Mouse (Mus musculus) heart, postnatal 0 days (tissue): ENCODE data around the gene Fyb2. TPM values are rescaled to one million over a fixed set of nuclear protein-coding genes. Genes with fewer than 3 reads are reported as not detected.
"Not testable (repeated sequence)": the region's sequence is repeated elsewhere in the genome, so short reads cannot be mapped to it uniquely, and the experiment has no call there.

Experiments
- ATAC-seq: fragments of 200-750 bp; cut with Nextera tagmentation; 2 replicates; pipeline ENCODE4 v1.8.0; 2017; ENCODE audit warnings: low read depth, moderate number of reproducible peaks, moderate library complexity; ENCODE audit not compliant: insufficient read depth
- DNase-seq: peaks from one replicate; pipeline ENCODE4 v3.0.0-alpha.2; 2016; ENCODE audit warnings: low spot score
- H3K27ac ChIP-seq: fragments of 300-500 bp; sonication (generic); 2 replicates; pipeline ENCODE4 v1.5.1; 2014; ENCODE audit warnings: low read depth, mild to moderate bottlenecking
- H3K27me3 ChIP-seq: fragments of 300-500 bp; sonication (generic); 2 replicates; pipeline ENCODE4 v1.6.1; 2014; ENCODE audit warnings: low read length, mixed read lengths; ENCODE audit not compliant: control insufficient read depth, insufficient read depth
- H3K36me3 ChIP-seq: fragments of 300-500 bp; sonication (generic); replicated peaks from 2 replicates; pipeline ENCODE4 v1.6.1; 2014; ENCODE audit warnings: low read length, mixed read lengths; ENCODE audit not compliant: control insufficient read depth, insufficient read depth
- H3K4me1 ChIP-seq: fragments of 300-500 bp; sonication (generic); 2 replicates; pipeline ENCODE4 v1.6.1; 2014; ENCODE audit warnings: antibody characterized with exemption; ENCODE audit not compliant: control insufficient read depth, insufficient read depth
- H3K4me2 ChIP-seq: fragments of 300-500 bp; sonication (generic); 2 replicates; pipeline ENCODE4 v1.6.1; 2014; ENCODE audit warnings: low read depth, mild to moderate bottlenecking, low read length, moderate library complexity
- H3K4me3 ChIP-seq: fragments of 300-500 bp; sonication (generic); 2 replicates; pipeline ENCODE4 v1.5.1; 2014; ENCODE audit warnings: low read depth, low read length
- H3K9ac ChIP-seq: fragments of 300-500 bp; sonication (generic); replicated peaks from 2 replicates; pipeline ENCODE4 v1.6.1; 2014; ENCODE audit warnings: low read depth, low read length, mixed read lengths
- H3K9me3 ChIP-seq: fragments of 300-500 bp; sonication (generic); replicated peaks from 2 replicates; pipeline ENCODE4 v1.6.1; 2016; ENCODE audit warnings: low read length; ENCODE audit not compliant: control insufficient read depth
- CTCF ChIP-seq: IDR thresholded peaks from 2 replicates; pipeline ENCODE4 v1.5.1; 2016; ENCODE audit warnings: antibody characterized with exemption, control low read depth, low read depth
- EP300 ChIP-seq: IDR thresholded peaks from 2 replicates; pipeline ENCODE4 v1.6.1; 2016; ENCODE audit warnings: antibody characterized with exemption, low read depth
- WGBS: fragments of 180-500 bp; shearing (Covaris S2); extraction: QIAGEN DNeasy Blood & Tissue Kit; methylation state at CpG from one replicate; pipeline ENCODE4 v1.1.7; 2014; 5-methylcytosine and 5-hydroxymethylcytosine counted together
- polyA plus RNA-seq: library from polyadenylated mRNA; unstranded; fragments of >200 nt; fragmentation: Nextera tagmentation; extraction: Ambion mirVana; gene quantifications from 2 replicates; pipeline ENCODE4 v1.2.1, GENCODE M21; 2015
- total RNA-seq: library from RNA; depleted of rRNA; stranded (reverse); fragments of >200 nt; gene quantifications from 2 replicates; pipeline ENCODE4 v1.2.3, GENCODE M21; 2014; ENCODE audit warnings: low replicate concordance

Fyb2 gene
- total and polyA plus RNA-seq, 2 experiments from 2014 or later = not detected

GRCm38 (mm10) chr4:104993140-104993874 is 80.1 kb downstream of the Fyb2 start:
- Histone ChIP-seq H3K36me3 (no peaks in the 10 kb centered on the region), H3K27ac (no peak overlapping the region), H3K4me1 (no peaks in the 10 kb centered on the region), H3K4me2 (no peak overlapping the region), H3K9ac (no peak overlapping the region), H3K9me3 (no peaks in the 10 kb centered on the region), H3K27me3 (no peaks in the 10 kb centered on the region), H3K4me3 (no peak overlapping the region)
- ATAC-seq (no peak), DNase-seq (no peak)
- 78% methylated on average over 10 of the region's 10 CpGs for WGBS
- TF ChIP-seq EP300 = no peak
- TF ChIP-seq CTCF = no peak

GRCm38 (mm10) chr4:104999702-105000101 is 86.4 kb downstream of the Fyb2 start:
- Histone ChIP-seq H3K4me3 (no peak overlapping the region), H3K36me3 (no peaks in the 10 kb centered on the region), H3K9me3 (no peaks in the 10 kb centered on the region), H3K4me1 (no peaks in the 10 kb centered on the region), H3K9ac (no peak overlapping the region), H3K27me3 (no peaks in the 10 kb centered on the region), H3K4me2 (no peak overlapping the region), H3K27ac (no peak overlapping the region)
- no peak for DNase-seq
- TF ChIP-seq EP300 (no peak), CTCF (no peak)
- no peak for ATAC-seq
- 76% methylated on average over 5 of the region's 5 CpGs for WGBS

DNA sequence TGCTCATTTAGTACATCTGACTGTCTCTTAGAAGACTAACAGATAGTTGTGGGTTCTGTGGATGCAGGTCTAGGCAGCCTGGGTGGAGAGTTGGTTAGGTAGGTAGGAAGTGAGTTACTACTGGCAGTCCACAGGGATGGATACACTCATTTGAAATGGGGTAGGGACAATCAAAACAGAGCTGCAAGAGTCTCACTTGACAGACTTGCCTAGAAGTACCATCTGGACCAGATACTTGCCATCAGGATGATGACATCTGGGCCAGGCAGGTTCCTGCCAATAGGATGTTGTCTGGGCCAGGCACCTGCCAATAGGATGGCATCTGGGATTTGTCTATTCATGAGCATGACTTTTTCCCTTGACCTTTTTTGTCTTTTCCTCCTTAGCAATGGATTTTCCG is 88.5 kb downstream of the Fyb2 start:
- Histone ChIP-seq H3K27ac (no peak overlapping the region), H3K4me3 (no peak overlapping the region), H3K4me2 (no peak overlapping the region), H3K4me1 (no peaks in the 10 kb centered on the region), H3K27me3 (no peaks in the 10 kb centered on the region), H3K9me3 (no peaks in the 10 kb centered on the region), H3K9ac (no peak overlapping the region), H3K36me3 (no peaks in the 10 kb centered on the region)
- TF ChIP-seq CTCF = no peak
- TF ChIP-seq EP300 = no peak
- 73% methylated on average over 1 of the region's 1 CpGs for WGBS
- DNase-seq (no peak), ATAC-seq (no peak)

- no peak for ATAC-seq
- Histone ChIP-seq H3K36me3 (no peaks in the 10 kb centered on the region), H3K4me2 (no peak overlapping the region), H3K4me3 (no peak overlapping the region), H3K9me3 (no peaks in the 10 kb centered on the region), H3K27ac (no peak overlapping the region), H3K4me1 (no peaks in the 10 kb centered on the region), H3K27me3 (no peaks in the 10 kb centered on the region), H3K9ac (no peak overlapping the region)
- DNase-seq = no peak
- TF ChIP-seq EP300 (no peak), CTCF (no peak)
- WGBS = 41% methylated on average over 8 of the region's 8 CpGs
Observed at GRCm38 (mm10) chr4:105004135-105004534, 90.9 kb downstream of the Fyb2 start.

DNA sequence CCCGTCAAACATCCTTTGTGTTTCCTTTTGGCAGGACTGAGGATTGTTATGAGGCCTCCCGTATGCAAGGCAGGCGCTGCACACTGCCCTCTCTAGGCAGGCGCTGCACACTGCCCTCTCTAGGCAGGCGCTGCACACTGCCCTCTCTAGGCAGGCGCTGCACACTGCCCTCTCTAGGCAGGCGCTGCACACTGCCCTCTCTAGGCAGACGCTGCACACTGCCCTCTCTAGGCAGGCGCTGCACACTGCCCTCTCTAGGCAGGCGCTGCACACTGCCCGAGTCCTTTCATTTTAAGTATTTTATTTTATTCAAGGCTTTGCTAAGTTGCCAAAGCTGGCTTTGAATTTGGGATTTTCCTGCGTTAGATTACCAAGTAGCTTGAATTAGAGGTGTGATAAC is 91.4 kb downstream of the Fyb2 start:
- H3K4me2 ChIP-seq, H3K9me3 ChIP-seq, H3K36me3 ChIP-seq, ATAC-seq, H3K9ac ChIP-seq, H3K27me3 ChIP-seq, H3K27ac ChIP-seq, H3K4me1 ChIP-seq, DNase-seq, H3K4me3 ChIP-seq: not testable (repeated sequence)
- TF ChIP-seq CTCF = peak; percentile 62
- WGBS = 81% methylated on average over 12 of the region's 12 CpGs
